Mouse (Mus musculus): ENCODE results near the gene Abcc9. TPM values are rescaled to one million over a fixed set of nuclear protein-coding genes. Genes with fewer than 3 reads are reported as not detected.
"Not testable (repeated sequence)": the region's sequence is repeated elsewhere in the genome, so short reads cannot be mapped to it uniquely, and the experiment has no call there.

Gene Abcc9
- polyA plus RNA-seq, 1 experiment from 2014 or later, result 1.9 TPM

- H3K9ac ChIP-seq (ENCODE audit: low read length), result no peak overlapping the region
- ATAC-seq (no peak), DNase-seq (ENCODE audit: low spot score) (no peak)
- 94% methylated on average over 11 of the region's 11 CpGs for WGBS
- no peaks in the 10 kb centered on the region for H3K9me3 ChIP-seq (replicated peaks; ENCODE audit: control insufficient read depth, low read length)
- H3K36me3 ChIP-seq (ENCODE audit: control insufficient read depth, insufficient read depth, low read length), result no peaks in the 10 kb centered on the region
- no peaks in the 10 kb centered on the region for H3K4me1 ChIP-seq (ENCODE audit: control insufficient read depth, insufficient read depth, low read length)
- H3K4me2 ChIP-seq (ENCODE audit: low read length), result no peak overlapping the region
- no peak overlapping the region for H3K4me3 ChIP-seq (ENCODE audit: low read depth, low read length)
- H3K27ac ChIP-seq (ENCODE audit: low read depth, low read length), result no peak overlapping the region
- no peaks in the 10 kb centered on the region for H3K27me3 ChIP-seq (replicated peaks; ENCODE audit: control insufficient read depth, insufficient read depth, low read length)
These were observed 12.4 kb downstream of the Abcc9 start for GRCm38 (mm10) chr6:142689673-142690072.

DNA sequence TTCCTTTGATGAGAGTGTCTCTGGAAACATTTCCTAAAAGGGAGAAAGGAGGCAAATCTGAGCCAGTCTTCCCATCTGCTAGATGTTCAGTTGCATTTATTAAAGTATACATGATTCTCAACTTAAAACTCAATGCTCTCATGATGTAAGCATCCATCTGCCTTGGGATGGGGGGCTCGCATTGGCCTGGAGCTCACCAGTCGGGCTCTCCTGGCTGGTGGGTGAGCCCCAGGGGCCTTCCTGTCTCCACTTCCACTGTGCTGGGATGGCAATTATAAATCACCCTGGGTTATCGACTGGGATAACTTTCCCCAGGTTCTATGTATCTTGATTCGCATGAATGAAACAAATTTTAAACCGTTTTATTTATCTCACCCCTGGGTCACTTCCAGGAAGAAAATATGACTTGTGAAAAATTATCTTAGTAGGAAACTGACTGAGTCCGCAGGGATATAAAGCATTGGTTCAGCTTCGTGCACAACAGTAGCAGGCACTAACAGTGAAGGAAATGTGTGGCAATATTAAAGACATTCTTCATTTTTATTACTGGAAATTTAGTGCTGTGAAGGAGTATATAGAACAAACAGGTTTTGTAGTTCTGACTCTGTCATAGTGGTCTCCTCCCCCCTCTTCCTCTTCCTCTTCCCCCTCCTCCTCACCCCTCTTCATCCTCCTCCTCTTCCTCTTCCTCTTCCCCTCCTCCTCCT lies 19.0 kb downstream of the Abcc9 start:
- H3K9ac ChIP-seq (ENCODE audit: low read length), result no peak overlapping the region
- no peaks in the 10 kb centered on the region for H3K27me3 ChIP-seq (replicated peaks; ENCODE audit: control insufficient read depth, insufficient read depth, low read length)
- DNase-seq (ENCODE audit: low spot score) (no peak), ATAC-seq (no peak)
- 89% methylated on average over 7 of the region's 7 CpGs for WGBS
- no peak overlapping the region for H3K4me2 ChIP-seq (ENCODE audit: low read length)
- no peaks in the 10 kb centered on the region for H3K4me1 ChIP-seq (ENCODE audit: control insufficient read depth, insufficient read depth, low read length)
- no peaks in the 10 kb centered on the region for H3K9me3 ChIP-seq (replicated peaks; ENCODE audit: control insufficient read depth, low read length)
- no peaks in the 10 kb centered on the region for H3K36me3 ChIP-seq (ENCODE audit: control insufficient read depth, insufficient read depth, low read length)
- no peak overlapping the region for H3K27ac ChIP-seq (ENCODE audit: low read depth, low read length)
- H3K4me3 ChIP-seq (ENCODE audit: low read depth, low read length), result no peak overlapping the region

- Histone ChIP-seq H3K4me3 (ENCODE audit: low read depth, low read length) (no peak overlapping the region), H3K27me3 (replicated peaks; ENCODE audit: control insufficient read depth, insufficient read depth, low read length) (no peaks in the 10 kb centered on the region), H3K9me3 (replicated peaks; ENCODE audit: control insufficient read depth, low read length) (0 out of 2 replicates have a peak, but pooled peaks cover 2% of the 10 kb centered on the region), H3K9ac (ENCODE audit: low read length) (no peak overlapping the region), H3K4me1 (ENCODE audit: control insufficient read depth, insufficient read depth, low read length) (no peaks in the 10 kb centered on the region), H3K36me3 (ENCODE audit: control insufficient read depth, insufficient read depth, low read length) (no peaks in the 10 kb centered on the region), H3K4me2 (ENCODE audit: low read length) (no peak overlapping the region), H3K27ac (ENCODE audit: low read depth, low read length) (no peak overlapping the region)
- DNase-seq (ENCODE audit: low spot score) (no peak), ATAC-seq (no peak)
- 96% methylated on average over 2 of the region's 2 CpGs for WGBS
These were observed 32.1 kb downstream of the Abcc9 start for GRCm38 (mm10) chr6:142670021-142670420.

DNA sequence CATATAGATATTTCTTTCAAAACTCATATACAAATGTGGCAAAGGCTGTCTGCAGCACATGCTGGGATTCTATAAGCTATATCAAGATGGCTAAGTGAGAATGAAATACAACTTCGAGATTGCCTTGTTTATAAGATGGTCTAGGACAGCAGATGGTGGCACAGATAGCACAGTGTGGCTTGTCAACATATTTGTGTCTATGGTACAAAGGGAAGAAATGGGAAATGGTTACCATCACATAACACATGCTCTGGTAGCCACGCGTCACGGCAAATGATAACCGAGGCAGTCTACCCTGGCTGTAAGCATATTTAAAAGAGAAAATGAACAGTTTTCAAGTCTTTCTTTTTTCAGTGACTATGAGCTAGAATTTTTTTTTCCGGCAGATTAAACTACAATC lies 32.8 kb downstream of the Abcc9 start:
- DNase-seq (ENCODE audit: low spot score), result peak; percentile 29
- ATAC-seq, result peak; percentile 37; the same call in 1 of the 2 replicates
- Histone ChIP-seq H3K27me3 (replicated peaks; ENCODE audit: control insufficient read depth, insufficient read depth, low read length) (no peaks in the 10 kb centered on the region), H3K9me3 (replicated peaks; ENCODE audit: control insufficient read depth, low read length) (0 out of 2 replicates have a peak, but pooled peaks cover 2% of the 10 kb centered on the region), H3K4me2 (ENCODE audit: low read length) (no peak overlapping the region), H3K36me3 (ENCODE audit: control insufficient read depth, insufficient read depth, low read length) (no peaks in the 10 kb centered on the region), H3K4me3 (ENCODE audit: low read depth, low read length) (no peak overlapping the region), H3K4me1 (ENCODE audit: control insufficient read depth, insufficient read depth, low read length) (no peaks in the 10 kb centered on the region), H3K9ac (ENCODE audit: low read length) (no peak overlapping the region), H3K27ac (ENCODE audit: low read depth, low read length) (no peak overlapping the region)
- 84% methylated on average over 6 of the region's 6 CpGs for WGBS

DNA sequence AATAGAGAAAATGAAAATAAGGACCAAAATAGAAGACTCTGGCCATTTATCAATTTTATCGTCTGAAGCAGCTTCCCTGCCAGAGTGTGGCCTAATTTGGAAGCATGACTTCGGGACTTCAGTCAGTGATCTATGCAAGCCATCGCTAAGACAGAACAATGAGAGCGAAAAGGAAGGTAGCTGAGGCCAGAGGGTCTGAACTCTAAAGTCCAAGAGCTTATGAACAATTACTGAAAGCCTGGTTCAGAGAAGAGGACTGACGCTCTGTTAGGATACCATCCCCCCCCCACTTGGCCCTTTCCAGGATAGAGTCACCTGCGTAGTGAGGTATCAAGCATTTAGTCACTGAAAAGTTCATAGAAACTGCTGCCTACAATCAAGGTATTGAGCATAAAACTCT lies 33.3 kb downstream of the Abcc9 start:
- Histone ChIP-seq H3K4me1 (ENCODE audit: control insufficient read depth, insufficient read depth, low read length) (no peaks in the 10 kb centered on the region), H3K9ac (ENCODE audit: low read length) (no peak overlapping the region), H3K27me3 (replicated peaks; ENCODE audit: control insufficient read depth, insufficient read depth, low read length) (no peaks in the 10 kb centered on the region), H3K4me3 (ENCODE audit: low read depth, low read length) (no peak overlapping the region), H3K4me2 (ENCODE audit: low read length) (no peak overlapping the region), H3K9me3 (replicated peaks; ENCODE audit: control insufficient read depth, low read length) (0 out of 2 replicates have a peak, but pooled peaks cover 2% of the 10 kb centered on the region), H3K36me3 (ENCODE audit: control insufficient read depth, insufficient read depth, low read length) (no peaks in the 10 kb centered on the region), H3K27ac (ENCODE audit: low read depth, low read length) (no peak overlapping the region)
- 92% methylated on average over 6 of the region's 6 CpGs for WGBS
- ATAC-seq (no peak), DNase-seq (ENCODE audit: low spot score) (no peak)

DNA sequence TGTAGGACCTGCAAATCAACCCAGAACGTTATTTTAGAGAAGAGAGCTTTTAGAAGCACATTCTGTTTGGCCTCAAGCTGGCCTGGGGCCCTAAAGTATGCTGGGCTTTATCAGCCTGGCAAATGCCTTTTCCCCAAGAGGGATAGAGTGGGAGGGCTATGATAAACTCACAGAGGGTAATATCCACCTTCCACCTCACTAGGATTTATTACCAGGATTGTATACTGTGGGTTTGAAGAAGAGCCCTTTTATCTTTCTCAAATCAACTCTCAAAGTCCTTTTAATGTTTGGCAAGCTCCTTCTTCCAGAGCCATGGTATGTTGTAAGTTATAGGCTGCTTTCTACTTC lies 33.7 kb downstream of the Abcc9 start:
- no peak overlapping the region for H3K9ac ChIP-seq (ENCODE audit: low read length)
- no peaks in the 10 kb centered on the region for H3K36me3 ChIP-seq (ENCODE audit: control insufficient read depth, insufficient read depth, low read length)
- 0 out of 2 replicates have a peak, but pooled peaks cover 2% of the 10 kb centered on the region for H3K9me3 ChIP-seq (replicated peaks; ENCODE audit: control insufficient read depth, low read length)
- H3K27ac ChIP-seq (ENCODE audit: low read depth, low read length), result no peak overlapping the region
- no peaks in the 10 kb centered on the region for H3K4me1 ChIP-seq (ENCODE audit: control insufficient read depth, insufficient read depth, low read length)
- no peaks in the 10 kb centered on the region for H3K27me3 ChIP-seq (replicated peaks; ENCODE audit: control insufficient read depth, insufficient read depth, low read length)
- no peak for ATAC-seq
- no peak overlapping the region for H3K4me2 ChIP-seq (ENCODE audit: low read length)
- 57% methylated on average over 1 of the region's 1 CpGs for WGBS
- DNase-seq (ENCODE audit: low spot score), result no peak
- no peak overlapping the region for H3K4me3 ChIP-seq (ENCODE audit: low read depth, low read length)

- no peaks in the 10 kb centered on the region for H3K27me3 ChIP-seq (replicated peaks; ENCODE audit: control insufficient read depth, insufficient read depth, low read length)
- H3K9me3 ChIP-seq (replicated peaks; ENCODE audit: control insufficient read depth, low read length), result no peaks in the 10 kb centered on the region
- no peak overlapping the region for H3K9ac ChIP-seq (ENCODE audit: low read length)
- DNase-seq (ENCODE audit: low spot score) (peak; percentile 9), ATAC-seq (no peak)
- H3K36me3 ChIP-seq (ENCODE audit: control insufficient read depth, insufficient read depth, low read length), result no peaks in the 10 kb centered on the region
- H3K4me2 ChIP-seq (ENCODE audit: low read length), result no peak overlapping the region
- no peak overlapping the region for H3K4me3 ChIP-seq (ENCODE audit: low read depth, low read length)
- H3K4me1 ChIP-seq (ENCODE audit: control insufficient read depth, insufficient read depth, low read length), result no peaks in the 10 kb centered on the region
- 83% methylated on average over 7 of the region's 7 CpGs for WGBS
- H3K27ac ChIP-seq (ENCODE audit: low read depth, low read length), result no peak overlapping the region
These were observed 34.3 kb downstream of the Abcc9 start for GRCm38 (mm10) chr6:142667701-142668418.

DNA sequence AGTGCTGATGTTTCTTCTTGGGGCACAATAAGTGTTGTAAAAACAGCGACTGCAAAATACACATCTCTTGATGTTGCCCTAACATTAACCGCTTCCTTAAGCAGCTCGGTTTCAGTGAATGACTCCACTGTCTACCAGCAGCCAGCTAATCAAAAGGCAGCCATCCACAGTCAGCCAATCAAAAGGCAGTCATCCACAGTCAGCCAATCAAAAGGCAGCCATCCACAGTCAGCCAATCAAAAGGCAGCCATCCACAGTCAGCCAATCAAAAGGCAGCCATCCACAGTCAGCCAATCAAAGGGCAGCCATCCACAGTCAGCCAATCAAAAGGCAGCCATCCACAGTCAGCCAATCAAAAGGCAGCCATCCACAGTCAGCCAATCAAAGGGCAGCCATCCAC lies 40.1 kb downstream of the Abcc9 start:
- not testable (repeated sequence) for H3K36me3 ChIP-seq (ENCODE audit: control insufficient read depth, insufficient read depth, low read length); H3K27me3 ChIP-seq (replicated peaks; ENCODE audit: control insufficient read depth, insufficient read depth, low read length); H3K9me3 ChIP-seq (replicated peaks; ENCODE audit: control insufficient read depth, low read length); DNase-seq (ENCODE audit: low spot score); H3K4me3 ChIP-seq (ENCODE audit: low read depth, low read length); ATAC-seq; H3K9ac ChIP-seq (ENCODE audit: low read length); H3K4me1 ChIP-seq (ENCODE audit: control insufficient read depth, insufficient read depth, low read length); H3K27ac ChIP-seq (ENCODE audit: low read depth, low read length); H3K4me2 ChIP-seq (ENCODE audit: low read length)
- 97% methylated on average over 3 of the region's 3 CpGs for whole genome bisulfite sequencing

- no peak for ATAC-seq
- peak; percentile 19 for DNase-seq (ENCODE audit: low spot score)
- no peak overlapping the region for H3K4me3 ChIP-seq (ENCODE audit: low read depth, low read length)
- 55% methylated on average over 5 of the region's 5 CpGs for WGBS
- no peaks in the 10 kb centered on the region for H3K4me1 ChIP-seq (ENCODE audit: control insufficient read depth, insufficient read depth, low read length)
- no peaks in the 10 kb centered on the region for H3K27me3 ChIP-seq (replicated peaks; ENCODE audit: control insufficient read depth, insufficient read depth, low read length)
- H3K4me2 ChIP-seq (ENCODE audit: low read length), result no peak overlapping the region
- no peak overlapping the region for H3K27ac ChIP-seq (ENCODE audit: low read depth, low read length)
- no peaks in the 10 kb centered on the region for H3K36me3 ChIP-seq (ENCODE audit: control insufficient read depth, insufficient read depth, low read length)
- H3K9me3 ChIP-seq (replicated peaks; ENCODE audit: control insufficient read depth, low read length), result no peaks in the 10 kb centered on the region
- no peak overlapping the region for H3K9ac ChIP-seq (ENCODE audit: low read length)
These were observed 43.1 kb downstream of the Abcc9 start for GRCm38 (mm10) chr6:142659038-142659437.

Measured in forebrain, embryonic 14.5 days (tissue).